Mouse (Mus musculus): ENCODE results near the gene Klri2.
"Not testable (repeated sequence)": the region's sequence is repeated elsewhere in the genome, so short reads cannot be mapped to it uniquely, and the experiment has no call there.

Klri2 gene

DNA sequence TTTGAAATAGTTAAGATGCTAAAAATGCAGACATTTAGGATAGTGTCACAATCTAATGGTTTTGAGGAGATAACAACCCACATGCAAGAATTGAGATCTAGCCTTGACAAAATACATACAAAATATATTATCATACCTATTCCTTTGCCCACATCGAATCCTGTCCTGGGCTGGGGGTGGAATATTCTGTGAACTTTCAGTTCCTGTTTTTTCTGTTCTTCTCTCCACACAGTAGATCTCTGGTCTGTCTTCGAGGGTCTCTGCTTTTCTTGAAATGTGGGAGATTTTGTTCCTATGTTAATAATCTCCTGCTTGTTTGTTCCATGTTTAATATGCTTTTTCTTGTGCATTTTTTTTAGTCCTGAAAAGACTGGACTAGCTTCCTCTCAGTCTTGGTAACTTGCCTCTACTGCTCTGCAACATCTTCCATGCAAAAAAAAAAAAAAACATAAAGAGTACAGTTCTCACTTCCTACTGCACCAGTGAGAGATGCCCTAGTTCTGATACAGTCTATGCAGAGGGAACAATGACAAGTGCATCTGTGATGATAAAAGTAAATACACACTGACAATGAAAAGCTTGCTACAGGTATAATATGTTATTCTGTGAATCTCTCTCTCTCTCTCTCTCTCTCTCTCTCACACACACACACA lies at the start of gene Klri2:
Gene Klri2 (minus strand): TSS at position 416 of the 653 bp plus-strand sequence.
- DNase-seq: no peak

DNA sequence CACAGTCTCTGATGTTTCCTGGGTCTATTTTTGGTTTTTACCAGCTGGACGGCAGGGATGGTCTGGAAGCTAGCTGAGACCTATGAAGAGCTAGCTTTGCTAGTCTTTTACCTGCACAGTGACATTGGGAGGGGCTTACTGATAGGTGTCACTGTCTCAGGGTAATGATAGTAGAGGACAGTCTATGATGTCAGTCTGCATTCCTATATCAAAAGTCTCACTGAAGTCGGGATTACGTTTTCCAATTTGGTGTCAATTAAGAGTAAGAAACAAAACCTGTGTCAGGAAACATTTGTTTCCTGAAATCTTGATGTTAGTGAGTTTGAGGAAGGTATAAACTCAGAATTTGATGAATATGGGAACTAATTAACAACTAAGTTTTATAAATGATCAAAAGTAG lies 43.9 kb upstream of the Klri2 start, which contains the start of gene Gm156:
Gene Gm156 (minus strand): TSS at position 101 of the 400 bp plus-strand sequence.
- DNase-seq: not testable (repeated sequence)

DNA sequence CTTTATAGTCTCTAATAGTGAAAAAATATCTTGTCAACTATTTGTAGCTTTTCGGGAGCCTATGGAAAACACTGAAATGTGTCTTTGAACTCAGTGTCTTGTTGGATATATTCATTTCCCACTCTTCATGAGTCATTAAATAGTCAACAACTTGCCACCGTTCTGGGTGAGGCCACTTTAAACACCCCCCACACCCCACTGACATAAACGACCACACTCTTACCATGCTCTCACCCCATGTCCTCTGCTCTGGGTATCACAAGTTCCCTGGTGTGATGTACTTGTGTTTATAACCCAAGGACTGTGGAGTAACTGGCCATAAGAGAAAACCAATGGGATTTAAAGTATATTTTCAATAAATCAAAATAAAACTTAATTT lies 7.4 kb upstream of the Klri2 start:
- no peak for DNase-seq

DNA sequence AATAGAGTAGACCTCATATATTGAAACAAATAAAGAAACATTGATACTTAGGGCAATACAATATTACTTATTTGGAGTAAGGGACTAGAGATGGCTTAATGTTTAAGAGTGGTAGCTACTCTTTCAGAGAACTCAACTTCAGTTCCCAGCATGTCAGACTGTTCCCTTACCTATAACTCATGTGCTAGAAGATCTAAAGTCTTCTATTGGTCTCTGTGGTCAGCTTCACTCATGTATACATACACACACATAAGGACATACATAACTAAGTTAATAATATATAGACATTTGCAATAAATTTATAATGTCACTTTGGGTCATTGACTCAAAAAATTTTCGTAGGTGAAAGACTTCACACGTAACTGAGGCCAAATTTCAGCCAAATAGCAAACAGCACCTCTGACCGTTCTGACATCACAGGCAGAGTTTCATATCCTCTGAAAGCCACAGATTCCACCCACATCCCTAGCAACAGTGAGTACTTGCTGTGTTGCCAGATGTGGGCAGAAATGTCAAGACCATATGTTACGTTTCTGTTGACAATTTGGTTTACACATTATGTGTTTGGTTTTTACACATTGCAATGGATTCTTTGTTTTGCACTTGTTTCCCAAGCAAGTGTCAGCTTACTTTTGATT lies 6.9 kb upstream of the Klri2 start:
- no peak for DNase-seq

DNA sequence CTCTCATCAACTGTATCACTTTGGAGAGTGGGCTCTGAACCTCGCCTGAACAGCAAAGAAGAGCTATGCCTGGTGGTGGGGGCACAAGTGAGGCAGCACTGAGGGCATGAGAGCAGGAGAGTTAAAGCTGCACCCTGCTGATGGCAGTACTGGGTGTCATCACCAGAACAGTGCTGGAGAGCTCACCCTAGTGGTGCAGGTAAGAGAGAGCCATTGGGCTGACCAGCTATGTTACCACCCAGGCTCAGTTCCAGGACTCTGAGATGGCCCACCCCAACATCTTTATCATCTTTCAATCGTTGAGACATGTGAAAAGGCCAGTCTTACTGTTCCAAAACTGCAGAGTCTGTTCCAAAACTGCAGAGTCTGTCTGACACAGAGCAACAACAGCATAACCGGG lies 5.9 kb upstream of the Klri2 start:
- no peak for DNase-seq

DNA sequence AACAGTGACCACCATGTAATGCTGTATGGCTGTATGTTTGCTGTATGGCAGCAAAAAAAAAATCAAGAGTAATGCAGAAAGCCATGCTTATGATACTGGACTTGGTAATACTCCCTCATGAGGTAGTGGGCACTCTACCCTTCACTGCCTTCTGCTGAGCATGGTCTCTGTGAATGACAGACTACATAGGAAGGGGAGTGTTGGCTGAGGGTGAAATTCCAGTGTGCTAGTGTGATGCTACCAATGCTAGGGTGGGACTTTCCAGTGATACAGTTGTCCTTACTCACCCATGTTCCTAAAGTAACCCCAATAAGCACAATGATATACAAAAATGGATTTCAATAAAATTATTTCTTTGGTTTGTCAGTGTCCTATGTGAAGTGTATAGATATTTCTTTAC lies 3.9 kb downstream of the Klri2 start:
- no peak for DNase-seq

DNA sequence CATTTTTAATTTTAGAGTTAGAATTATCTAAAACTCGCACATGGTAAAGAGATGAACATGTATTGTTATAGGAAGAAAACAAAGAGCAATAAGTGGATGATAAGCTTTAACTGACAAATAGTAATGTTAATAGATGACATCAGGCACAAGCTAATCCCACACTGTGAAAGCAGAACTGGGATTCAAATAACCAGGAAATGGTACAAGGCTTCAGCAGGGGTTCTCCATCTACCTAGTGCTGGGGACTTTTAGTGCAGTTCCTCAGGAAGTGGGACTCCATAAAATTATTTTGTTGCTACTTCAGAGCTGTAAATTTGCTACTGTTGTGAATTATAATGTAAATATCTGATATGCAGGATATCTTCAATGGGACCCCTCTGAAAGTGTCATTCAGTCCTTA lies 13.0 kb downstream of the Klri2 start:
- no peak for DNase-seq

DNA sequence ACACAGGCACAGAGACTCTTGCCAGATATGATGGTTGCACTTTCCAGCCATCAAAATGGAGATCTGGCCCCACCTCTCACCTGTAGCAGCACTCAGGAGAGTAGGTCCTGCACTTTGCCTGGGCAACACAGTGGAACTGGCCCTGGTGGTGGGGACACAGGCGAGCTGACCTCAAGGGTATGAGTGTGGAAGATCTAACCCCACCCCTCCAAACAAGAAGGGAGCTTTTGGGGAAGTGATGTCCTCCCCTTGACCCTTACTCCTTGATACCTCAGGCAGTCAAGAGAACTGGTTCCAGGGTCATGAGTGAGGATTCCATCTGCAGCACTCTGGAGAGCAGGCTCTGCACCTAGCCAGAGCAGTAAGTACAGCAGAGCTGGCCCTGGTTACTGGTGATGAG lies 18.9 kb downstream of the Klri2 start:
- DNase-seq: no peak

DNA sequence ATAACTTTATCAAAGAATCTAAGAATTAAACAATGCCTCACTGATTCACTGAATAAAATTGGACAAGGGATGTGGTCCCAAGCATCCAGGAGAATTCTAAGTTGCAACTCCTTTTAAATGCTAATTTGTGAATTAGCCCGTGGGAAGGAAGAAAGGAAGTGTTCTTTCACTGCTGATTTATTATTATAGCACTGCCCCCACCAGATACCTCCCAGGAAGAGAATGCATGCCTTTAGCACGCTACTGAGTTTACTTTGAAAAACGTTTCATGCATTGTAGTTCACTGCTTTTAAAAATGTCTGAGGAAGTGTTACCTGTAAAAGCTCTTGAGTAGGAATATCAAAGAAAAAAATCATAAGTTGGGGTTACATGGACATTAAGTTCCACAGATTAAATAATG lies 19.8 kb downstream of the Klri2 start:
- DNase-seq: no peak

DNA sequence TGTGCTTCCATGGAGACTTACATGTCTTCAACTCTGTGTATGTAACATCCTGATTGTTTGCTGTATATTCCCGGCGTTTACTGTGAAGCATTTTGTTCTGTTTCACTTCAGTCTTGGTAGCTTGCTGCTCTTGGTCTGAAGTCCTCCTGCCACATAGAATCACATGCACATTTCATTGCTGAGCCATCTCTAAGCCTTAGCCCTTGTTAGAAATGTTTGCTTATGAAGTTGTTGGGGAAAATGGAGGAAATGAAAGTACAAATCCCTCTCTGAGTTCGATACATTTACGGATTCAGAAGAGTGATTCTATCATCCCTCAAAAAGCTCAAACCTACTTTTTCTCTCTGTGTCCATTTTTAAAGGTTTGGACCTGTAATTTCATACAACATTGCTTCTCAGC lies 23.3 kb downstream of the Klri2 start, which contains the start of gene Klri1:
Gene Klri1 (minus strand): TSS at position 101 of the 400 bp plus-strand sequence.
- no peak for DNase-seq

DNA sequence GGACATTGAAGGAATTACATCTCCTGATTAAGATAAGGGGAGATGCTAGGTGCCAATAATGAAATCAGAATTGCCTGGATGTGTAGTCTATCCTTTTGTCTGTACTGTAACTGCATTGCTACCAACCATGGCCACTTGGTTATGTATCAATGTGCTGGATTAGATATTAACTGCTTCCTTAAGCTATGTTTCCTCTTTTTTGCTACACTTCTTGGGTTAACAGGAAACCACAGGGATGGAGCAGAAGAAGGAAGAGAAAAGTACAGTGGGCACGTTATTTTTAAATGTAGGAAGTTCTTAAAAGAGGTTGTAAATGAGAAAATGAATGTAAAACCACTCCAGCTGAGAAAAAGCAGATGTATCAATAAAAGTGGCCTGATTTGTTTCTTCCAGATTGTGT lies 26.7 kb downstream of the Klri2 start:
- DNase-seq: no peak

DNA sequence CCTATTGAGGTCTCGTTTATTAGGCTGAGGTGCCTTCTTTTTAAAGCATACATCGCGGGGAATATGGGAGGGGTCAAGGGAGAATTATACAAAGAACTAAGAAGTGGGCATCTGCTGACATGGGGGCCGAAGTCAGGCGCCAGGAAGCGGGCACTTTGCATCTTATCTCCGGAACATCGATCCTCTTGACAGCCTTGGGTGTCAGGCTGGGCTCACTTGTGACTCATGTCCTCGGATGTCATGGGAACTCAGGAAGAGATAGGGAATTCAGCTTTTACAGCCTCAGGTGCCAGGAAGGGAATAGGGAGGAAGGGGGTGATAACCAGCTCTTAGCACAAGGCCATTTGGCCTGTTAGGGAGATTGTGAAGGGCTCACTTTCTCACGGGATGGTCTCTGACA lies 48.8 kb downstream of the Klri2 start:
- DNase-seq: not testable (repeated sequence)

DNA sequence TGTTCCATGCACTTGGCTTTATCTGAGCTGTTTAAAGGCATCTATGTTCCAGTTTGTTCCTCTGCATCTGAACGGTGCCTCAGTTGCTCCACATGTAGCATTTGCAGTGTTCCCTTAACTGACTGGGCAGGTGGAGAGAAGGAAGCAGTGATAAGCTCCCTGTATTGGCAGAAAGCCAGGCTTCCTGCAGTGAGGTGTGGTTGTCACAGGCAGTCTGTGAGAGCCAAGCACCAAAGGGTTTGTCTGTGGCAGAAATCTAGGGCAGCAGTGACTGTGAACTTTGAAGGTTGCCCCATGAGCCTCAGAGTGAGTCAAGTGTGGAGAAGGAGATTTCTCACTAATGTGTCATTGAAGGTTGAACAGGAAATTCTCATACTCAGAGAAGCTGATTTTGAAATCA lies 59.9 kb downstream of the Klri2 start:
- DNase-seq: peak; percentile 1

Measured in lung, postnatal 10 days (tissue).